Mouse (Mus musculus) CH12.LX (cell line): ENCODE measurements around the gene S100a1.

Experiments
- JUND ChIP-seq: conservative IDR thresholded peaks from 2 replicates; pipeline ENCODE4 v1.6.1; 2011; ENCODE audit warnings: low read depth, low read length, improper control_type of control experiment
- RCOR1 ChIP-seq: conservative IDR thresholded peaks from 2 replicates; pipeline ENCODE4 v1.6.1; 2012; ENCODE audit warnings: low read depth, mild to moderate bottlenecking, inconsistent platforms, low read length, improper control_type of control experiment

DNA sequence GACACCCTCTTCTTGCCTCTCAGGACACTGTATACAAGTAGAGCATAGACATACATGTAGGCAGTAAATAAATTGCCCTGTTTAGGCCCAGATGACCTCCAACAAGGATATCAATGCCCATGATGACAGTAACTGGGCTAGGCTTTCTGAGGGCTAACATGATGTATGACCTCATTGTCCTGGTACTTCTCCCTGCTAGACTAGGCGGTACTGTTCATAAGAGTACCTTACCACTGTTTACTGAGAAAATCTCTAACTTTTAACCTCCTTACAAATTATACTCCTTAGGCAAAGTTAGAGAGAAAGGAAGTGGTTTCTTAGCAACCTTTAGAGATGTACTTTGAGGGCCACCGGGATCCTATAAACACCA, 36.2 kb upstream of the S100a1 start:
- TF ChIP-seq JUND (no peak), RCOR1 (no peak)
